Mouse (Mus musculus) layer of hippocampus, postnatal 14 days (tissue): ENCODE measurements around the gene Ankrd31. TPM values are rescaled to one million over a fixed set of nuclear protein-coding genes. Genes with fewer than 3 reads are reported as not detected.
"Not testable (repeated sequence)": the region's sequence is repeated elsewhere in the genome, so short reads cannot be mapped to it uniquely, and the experiment has no call there.

Experiments
- DNase-seq, 2 experiments: peaks; one replicate each; pipeline ENCODE4 v3.0.0; 2021 to 2022; ENCODE audit warnings: low spot score in 2 of 2, mixed read lengths in 1 of 2
- total RNA-seq, 2 experiments: library from RNA; stranded (reverse); gene quantifications; 2 replicates each; pipeline ENCODE4 v1.2.3; 2021

Ankrd31 gene
- total RNA-seq, 2 experiments from 2014 or later = 0.35 to 0.50 TPM

- no peak for DNase-seq
These were observed 105.2 kb downstream of the Ankrd31 start for GRCm38 (mm10) chr13:96853256-96853655.

DNA sequence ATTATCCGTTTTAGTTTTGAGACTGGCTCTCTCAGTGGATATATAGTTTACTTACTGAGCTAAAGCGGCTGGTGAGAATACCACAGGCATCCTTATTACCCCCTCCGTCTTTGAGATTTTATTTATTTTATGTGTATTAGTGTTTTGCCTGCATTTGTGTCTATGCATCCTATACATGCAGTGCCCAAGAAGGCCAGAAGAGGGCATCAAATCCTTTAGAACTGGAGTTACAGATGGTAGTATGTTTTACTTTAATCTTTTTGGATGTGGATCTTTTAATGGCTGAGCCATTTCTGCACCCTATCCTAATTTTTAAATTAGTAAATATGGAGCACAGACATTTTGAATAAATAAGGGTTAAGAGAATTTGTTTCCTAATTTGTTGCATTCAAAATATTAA is 107.1 kb downstream of the Ankrd31 start:
- peak; percentile 69 to 80 for DNase-seq

DNA sequence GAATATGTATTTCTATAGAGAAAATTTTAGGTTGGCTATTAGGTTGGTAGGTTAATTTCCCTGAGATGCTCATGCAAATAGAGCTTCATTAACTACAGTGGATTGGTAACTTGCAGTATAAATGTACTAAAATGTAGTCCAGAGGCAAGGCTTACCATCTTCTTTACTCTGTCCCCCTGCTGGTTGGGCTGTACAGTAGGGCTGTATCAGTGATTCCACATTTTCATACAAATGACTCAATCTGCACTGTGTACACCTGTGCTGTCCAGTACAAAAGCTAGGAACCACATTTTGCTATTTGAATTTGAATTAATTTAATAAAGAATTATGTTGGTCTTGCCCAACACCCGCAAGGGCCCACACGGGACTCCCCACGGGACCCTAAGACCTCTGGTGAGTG is 111.1 kb downstream of the Ankrd31 start:
- DNase-seq = no peak

DNA sequence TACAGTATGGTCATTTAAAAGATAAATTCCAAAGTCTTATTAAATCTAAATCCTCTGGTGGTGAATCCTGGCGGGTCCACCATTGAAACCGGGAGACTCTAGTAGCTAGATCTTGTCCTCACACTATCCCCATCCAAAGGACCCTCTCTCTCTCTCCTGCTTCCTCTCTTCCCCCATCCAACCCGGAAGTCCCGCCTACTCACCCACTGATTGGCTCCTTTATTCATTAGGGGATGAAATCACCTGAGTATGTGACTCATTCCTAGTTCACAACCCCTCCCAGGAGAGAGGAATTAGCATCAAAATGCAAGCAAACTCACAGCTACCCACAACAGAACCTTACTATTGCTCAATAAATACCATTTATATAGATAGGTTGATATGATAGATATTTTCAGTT is 122.7 kb downstream of the Ankrd31 start:
- no peak for DNase-seq

DNA sequence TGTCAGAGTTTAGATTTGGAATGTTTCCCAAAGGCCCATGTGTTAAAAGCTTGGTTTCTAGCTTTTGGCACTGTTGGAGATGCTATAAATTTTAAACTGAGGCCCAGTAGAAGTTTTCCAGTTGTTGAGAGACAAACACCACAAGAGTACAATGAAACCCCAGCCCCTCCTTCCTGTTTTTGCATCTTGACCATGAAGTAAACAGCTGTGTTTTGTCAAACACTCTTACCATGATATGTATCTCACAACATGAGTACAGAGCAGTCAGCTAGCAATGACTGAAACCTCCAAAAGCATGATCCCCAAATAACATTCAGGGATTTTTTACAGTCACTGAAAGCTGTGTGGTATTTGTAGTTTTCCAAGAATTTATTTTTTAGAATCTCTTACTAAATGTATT is 126.0 kb downstream of the Ankrd31 start:
- DNase-seq = no peak

DNA sequence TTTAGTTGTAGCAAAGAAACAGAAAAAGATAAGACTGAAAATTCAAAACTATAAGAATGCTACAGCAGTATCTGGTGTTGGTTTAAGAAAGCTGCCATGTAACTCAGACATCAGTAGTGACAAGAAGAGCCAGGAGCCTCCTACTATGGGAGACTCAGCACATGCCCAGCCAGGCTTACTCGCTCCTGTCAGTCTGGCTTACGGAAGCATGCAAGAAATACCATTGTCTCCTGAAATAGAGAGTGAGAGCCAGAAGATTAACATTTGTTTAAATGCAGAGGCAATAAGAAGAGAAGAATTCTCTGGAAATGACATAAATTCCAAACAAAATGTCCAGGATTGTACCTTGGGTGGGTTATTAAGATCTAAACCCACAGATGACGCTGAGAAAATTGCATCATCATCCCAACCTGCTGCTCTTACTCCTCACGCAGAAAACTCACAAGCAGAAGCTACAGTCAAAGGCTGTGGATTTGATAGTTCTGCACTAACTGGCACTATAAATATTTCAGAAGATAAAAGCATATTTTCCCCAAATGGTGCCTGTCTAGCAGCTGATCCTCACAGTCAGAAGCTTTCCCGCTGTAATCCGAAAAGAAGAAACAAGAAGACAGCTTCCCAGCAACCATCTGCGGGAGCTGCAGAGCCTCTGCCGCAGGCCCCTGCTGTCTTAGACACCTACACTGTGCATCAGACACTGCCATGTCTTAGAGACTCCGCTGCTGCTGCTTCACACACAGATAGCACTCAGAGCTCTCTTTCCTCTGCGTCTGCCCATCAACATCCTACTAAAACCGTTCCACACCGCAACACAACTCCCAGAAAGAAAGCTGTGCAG is 130.4 kb downstream of the Ankrd31 start:
- peak; percentile 10 to 26 for DNase-seq

DNA sequence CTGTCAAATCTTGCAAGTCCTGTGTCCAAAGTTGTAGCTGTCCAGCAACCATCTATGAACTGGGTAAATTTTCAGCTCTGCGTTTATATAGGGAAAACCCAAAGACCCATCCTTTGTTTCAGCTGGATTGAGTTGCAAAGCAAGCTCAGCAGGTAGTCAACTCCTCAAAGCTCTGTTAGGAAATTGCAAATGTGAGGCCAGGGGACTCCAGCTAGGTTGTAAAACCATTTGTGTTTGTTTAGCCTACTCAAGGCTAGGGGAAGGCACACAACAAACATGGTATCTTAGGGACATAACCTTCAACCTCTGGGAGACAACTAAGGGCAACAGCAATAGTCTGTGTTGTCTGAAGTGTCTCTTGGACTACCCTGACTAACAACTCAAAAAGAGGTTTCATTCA is 136.5 kb downstream of the Ankrd31 start:
- DNase-seq = no peak

DNA sequence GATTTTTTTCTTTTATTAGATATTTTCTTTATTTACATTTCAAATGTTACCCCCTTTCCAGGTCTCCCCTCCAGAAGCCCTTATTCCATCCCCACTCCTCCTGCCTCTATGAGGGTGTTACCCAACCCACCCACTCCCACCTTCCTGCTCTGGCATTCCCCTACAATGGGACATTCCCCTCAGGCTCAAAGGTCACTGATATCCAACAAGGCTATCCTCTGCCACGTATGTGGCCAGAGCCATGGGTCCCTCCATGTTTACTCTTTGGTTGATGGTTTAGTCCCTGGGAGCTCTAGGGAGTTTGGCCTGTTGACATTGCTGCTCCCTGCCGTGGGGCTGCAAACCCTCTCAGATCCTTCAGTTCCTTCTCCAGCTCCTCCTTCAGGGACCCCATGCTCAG is 141.9 kb downstream of the Ankrd31 start:
- no peak for DNase-seq

DNA sequence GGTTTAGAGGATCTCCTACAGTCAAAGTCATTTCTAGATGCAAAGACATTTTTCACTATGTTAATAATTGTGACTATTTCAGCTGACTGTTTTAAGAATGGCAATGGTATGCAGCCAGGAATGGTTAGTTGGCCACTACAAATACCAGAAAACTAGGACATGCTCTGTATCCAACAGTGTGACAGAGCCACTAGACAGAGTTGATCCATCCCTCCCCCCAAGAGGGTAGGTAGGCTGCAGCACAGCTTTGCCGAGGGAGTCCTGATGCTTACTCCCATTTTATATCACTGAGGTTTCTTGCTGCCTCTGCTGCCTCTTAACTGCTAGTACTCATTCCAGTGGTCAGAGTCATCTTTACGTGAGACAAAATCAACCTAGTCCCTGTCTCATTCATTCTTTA is 147.1 kb downstream of the Ankrd31 start:
- DNase-seq = no peak

GRCm38 (mm10) chr13:96906717-96907116 is 158.6 kb downstream of the Ankrd31 start:
- DNase-seq = no peak

DNA sequence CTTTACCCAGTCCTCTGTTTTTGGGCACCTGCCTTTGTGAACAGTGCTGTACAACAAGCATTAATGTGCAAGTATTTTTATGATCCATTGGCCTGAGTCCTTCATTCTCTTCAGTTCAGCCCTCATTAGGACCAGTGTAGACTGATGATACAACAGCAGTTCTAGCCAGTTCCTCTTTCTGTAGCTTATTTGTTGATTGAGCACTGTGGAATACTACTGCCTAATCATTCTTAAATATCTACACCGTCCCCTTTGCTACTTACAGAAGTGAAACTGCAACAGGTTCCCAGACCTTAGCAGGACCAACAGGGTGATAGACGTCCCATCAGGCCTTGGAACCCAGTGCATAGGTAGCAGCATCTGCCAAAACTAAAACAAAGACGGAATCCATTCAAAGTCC is 163.1 kb downstream of the Ankrd31 start:
- DNase-seq = no peak

GRCm38 (mm10) chr13:96923134-96923533 is 175.1 kb downstream of the Ankrd31 start:
- DNase-seq = not testable (repeated sequence)

- no peak for DNase-seq
These were observed 176.2 kb downstream of the Ankrd31 start, which contains the start of gene Gcnt4 for GRCm38 (mm10) chr13:96923999-96924961. Gene Gcnt4 (plus strand): TSS chr13:96924689.

- no peak for DNase-seq
These were observed 177.1 kb downstream of the Ankrd31 start for GRCm38 (mm10) chr13:96924985-96925745.

DNA sequence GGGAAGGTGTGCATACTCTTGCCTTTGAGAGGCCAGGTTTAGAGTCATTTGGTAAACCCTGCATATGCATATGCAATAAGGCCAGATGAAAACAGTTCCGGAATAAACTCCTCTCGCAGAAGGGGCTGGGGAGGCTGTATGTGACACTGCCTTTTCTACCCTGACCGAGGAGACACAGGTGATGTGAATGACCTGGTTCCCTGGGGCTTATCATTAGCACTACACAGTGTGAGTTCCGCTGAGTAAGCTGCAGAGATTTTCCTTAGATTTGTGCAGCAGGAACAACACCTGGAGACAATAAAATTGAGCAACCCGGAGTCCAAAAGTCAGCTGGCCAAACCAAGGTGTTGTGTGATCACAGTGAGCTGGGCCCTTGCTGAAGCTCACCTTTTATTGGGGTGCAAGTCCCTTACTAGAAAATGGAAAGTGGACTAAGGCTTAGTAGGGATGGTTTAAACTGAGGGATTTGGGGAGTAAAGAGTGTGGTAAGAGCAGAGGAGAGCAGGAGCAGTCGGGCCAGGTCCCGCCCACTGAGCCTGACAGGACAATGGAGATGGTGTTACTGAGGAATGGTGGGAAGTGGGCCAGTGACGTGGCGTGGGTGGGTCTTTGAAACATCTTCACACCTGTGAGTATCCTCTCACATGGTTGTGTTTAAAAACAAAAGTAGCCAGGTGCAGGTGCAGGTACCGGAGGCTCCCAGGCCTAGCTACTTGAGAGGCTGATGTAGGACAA is 178.1 kb downstream of the Ankrd31 start:
- no peak for DNase-seq

- no peak for DNase-seq
These were observed 179.7 kb downstream of the Ankrd31 start for GRCm38 (mm10) chr13:96927781-96928180.

DNA sequence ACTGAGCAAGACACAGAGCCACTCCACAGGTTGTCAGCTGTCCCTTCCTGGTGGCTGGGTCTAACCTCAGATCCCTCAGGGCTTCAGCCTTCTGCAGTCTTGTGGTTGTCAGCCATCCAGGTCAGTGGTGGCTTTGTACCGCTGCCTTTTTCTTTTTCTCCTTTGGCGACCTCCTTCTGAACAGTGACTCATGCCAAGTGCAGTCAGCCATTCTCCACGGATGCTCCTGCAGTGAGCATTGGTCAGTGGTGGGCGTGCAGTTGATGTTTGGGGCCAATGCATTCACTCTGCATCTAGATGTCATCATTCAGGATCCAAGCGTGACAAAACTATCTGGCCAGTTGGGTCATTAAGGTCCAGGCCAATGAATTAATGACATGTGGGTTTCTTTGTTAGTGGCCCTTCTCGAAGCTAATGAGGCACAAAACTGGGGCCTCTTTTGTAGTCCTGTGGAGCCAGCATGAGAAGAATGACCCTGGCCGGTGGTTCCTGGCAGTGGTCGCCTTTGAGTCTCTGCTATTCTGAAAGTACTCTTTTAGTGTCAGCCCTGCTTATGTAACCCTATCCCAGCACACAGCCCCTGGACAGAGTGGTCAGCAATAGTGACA is 180.5 kb downstream of the Ankrd31 start:
- DNase-seq = peak in 1 of 2 experiments; percentile 42

GRCm38 (mm10) chr13:96932745-96933144 is 184.7 kb downstream of the Ankrd31 start:
- DNase-seq = no peak

GRCm38 (mm10) chr13:96933367-96933766 is 185.3 kb downstream of the Ankrd31 start:
- no peak for DNase-seq

- DNase-seq = no peak
These were observed 188.2 kb downstream of the Ankrd31 start for GRCm38 (mm10) chr13:96936173-96936777.
